Mouse (Mus musculus): ENCODE measurements around the gene Phf24.

DNA sequence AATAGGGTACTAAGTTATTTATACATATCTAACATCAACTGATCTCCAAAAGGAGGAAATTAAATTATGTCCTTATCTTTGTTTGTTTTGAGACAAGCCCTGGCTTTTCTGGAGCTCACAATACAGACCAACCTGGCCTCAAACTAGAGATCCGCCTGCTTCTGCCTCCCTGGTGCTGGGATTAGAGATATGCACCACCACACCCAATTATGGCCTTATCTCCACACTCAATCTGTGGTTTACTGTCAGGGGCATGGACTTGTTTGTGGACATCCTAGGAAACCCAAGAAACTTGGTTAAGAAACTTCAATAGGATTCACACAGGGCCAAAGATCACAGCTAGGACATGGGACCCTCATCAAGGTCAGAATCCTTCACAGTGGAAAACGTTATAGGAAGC is 38.8 kb upstream of the Phf24 start:
- TF ChIP-seq CTCF (IDR thresholded peaks at IDR 0.05) = no peak
- no peak for TF ChIP-seq EP300 (IDR thresholded peaks at IDR 0.05)

All from lung, postnatal 0 days (tissue).